Mouse (Mus musculus) embryonic fibroblast, embryonic 13.5 days (primary cell): ENCODE results near the gene Lrrc8e. TPM values are rescaled to one million over a fixed set of nuclear protein-coding genes. Genes with fewer than 3 reads are reported as not detected.

Source experiments
- H3K27ac ChIP-seq: 2 replicates; pipeline ENCODE4 v1.5.1; 2012; ENCODE audit warnings: low read length, control low read depth, inconsistent platforms; ENCODE audit not compliant: insufficient read depth
- H3K4me1 ChIP-seq: 2 replicates; pipeline ENCODE4 v1.6.1; 2011; ENCODE audit warnings: low read length; ENCODE audit not compliant: control insufficient read depth, insufficient read depth
- H3K4me3 ChIP-seq: 2 replicates; pipeline ENCODE4 v1.5.1; 2011; ENCODE audit warnings: mild to moderate bottlenecking, control low read depth, low read length; ENCODE audit not compliant: insufficient read depth
- CTCF ChIP-seq: IDR thresholded peaks from 2 replicates; pipeline ENCODE4 v1.5.1; 2011; ENCODE audit warnings: mild to moderate bottlenecking, control low read depth, low read length, moderate library complexity, borderline replicate concordance; ENCODE audit not compliant: insufficient read depth
- POLR2A ChIP-seq: IDR thresholded peaks from 2 replicates; pipeline ENCODE4 v1.6.1; 2011; ENCODE audit warnings: low read depth, mild to moderate bottlenecking, control low read depth, low read length, moderate library complexity
- polyA plus RNA-seq: library from polyadenylated mRNA; stranded (reverse); fragments of >200 nt; gene quantifications from 2 replicates; pipeline ENCODE4 v1.2.4, GENCODE M21; 2011; ENCODE audit warnings: low read depth; ENCODE audit not compliant: missing spikeins, insufficient read length

Gene Lrrc8e
- polyA plus RNA-seq, 1 experiment = 1.7 TPM

DNA sequence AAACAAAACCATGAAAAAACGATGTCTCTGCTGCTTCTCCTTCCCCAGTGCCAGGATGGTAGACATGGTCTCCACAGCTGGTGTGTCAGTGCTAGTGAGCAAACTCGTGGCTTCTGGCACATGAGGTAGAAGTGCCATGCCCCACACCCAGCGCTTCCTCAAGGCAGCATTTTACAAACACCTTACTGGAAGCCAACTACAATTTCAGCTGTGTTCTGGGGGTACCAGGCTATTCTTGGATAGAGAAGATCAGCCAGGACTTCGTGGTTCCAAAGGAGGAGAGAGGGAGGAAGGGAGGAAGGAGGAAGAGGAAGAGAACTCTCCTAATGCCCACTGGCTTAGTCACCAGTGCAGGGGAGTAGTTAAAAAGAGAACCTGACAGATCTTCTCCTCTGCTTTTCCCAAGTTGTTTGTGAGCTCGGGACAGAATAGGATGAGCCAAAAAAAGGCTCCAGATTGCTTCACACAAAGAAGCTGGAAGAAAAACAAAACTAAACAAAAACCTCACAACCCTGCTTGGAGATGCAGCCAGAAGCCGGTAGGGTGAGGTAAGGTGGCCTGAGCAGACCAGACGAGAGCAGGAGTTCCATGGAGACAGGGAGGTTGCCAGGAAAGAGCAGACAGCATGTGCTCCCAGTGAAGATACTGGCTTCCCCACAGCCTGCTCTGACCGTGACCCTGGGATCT, 36.6 kb downstream of the Lrrc8e start:
- no peak overlapping the region for H3K27ac ChIP-seq
- no peaks in the 10 kb centered on the region for H3K4me1 ChIP-seq
- H3K4me3 ChIP-seq = no peak overlapping the region
- no peak for TF ChIP-seq CTCF
- no peak for TF ChIP-seq POLR2A

DNA sequence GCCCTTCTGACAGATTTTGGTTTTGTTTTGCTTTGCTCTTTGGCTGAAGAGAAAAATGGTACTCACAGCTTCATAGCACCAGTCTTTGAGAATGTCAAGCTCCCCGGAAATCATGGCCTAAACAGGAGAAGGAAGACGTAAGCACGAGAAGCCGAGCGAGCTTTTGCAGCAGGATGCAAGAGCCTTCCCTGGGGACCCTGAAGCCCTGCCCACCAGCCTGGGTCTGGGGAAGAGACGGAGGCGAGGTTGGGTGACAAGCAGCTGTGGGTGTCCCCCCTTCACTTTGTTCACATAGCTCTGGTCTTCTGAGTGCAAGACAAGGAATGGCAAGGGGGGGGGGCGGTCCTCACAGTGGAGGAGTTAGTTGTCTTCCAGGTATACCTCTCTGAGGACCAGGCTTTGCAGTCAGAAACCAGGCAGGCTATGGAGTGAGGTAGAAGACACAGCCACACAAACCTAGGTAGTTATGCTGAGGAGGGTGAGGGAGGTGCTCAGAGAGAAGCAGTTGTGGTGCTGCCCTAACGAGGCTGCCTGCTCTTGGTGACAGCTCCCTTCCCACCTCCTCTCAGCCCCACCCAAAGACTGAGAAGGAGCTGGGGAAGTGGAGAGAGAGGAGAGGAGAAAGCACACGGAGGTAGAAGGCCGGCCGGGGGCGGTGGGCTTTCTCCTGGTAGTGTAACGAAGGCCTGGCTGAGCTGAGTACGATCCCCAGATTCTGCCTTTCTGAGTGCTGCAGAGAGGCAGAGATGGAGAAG, 38.7 kb downstream of the Lrrc8e start:
- H3K4me3 ChIP-seq = no peak overlapping the region
- TF ChIP-seq CTCF (no peak), POLR2A (no peak)
- no peaks in the 10 kb centered on the region for H3K4me1 ChIP-seq
- H3K27ac ChIP-seq = no peak overlapping the region

DNA sequence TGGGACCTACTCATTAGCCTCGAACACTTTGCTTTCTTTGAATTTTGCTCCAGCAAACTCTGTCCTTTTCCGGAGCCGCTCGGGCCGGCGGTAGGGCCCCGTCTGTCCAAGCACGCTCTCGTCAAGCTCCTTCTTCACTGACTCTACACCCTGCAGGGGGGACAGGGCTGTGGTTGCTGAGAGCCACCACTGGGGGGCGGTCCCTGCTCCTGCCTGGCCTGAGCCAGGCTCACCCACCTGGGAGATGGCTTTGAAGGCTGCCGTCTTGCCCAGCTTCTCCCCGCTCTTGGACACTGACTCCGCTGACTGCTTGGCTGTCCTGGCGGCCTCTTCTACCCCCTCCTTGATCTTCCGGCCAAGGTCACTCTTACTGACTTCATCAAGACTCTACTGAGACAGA, 41.0 kb downstream of the Lrrc8e start:
- H3K27ac ChIP-seq = no peak overlapping the region
- no peaks in the 10 kb centered on the region for H3K4me1 ChIP-seq
- no peak overlapping the region for H3K4me3 ChIP-seq
- TF ChIP-seq POLR2A (no peak), CTCF (0 out of 2 replicates have a peak, but pooled peaks have one; percentile 9)

DNA sequence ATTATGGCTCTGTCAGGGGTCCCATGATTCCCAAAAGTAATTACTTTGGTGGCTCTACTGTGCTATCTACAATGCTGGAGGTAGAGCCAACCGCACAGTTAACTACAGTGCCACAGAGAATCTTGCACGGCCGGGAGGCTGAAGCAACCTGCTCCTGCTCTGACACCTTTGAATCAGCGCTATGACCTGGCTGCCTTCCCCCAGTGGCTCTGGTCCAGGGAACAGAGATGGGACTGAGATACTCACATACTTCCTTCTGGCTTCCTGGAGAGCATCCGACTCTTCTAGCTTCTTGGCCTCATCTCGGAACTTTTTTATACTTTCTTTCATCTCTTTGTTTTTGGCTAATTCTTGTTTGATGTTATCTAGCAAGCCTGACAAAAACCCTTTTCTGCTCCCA, 43.0 kb downstream of the Lrrc8e start:
- TF ChIP-seq CTCF = no peak
- no peak for TF ChIP-seq POLR2A
- H3K27ac ChIP-seq = no peak overlapping the region
- no peak overlapping the region for H3K4me3 ChIP-seq
- H3K4me1 ChIP-seq = 0 out of 2 replicates have a peak, but pooled peaks cover 3% of the 10 kb centered on the region

GRCm38 (mm10) chr8:4275275-4276110, 48.9 kb downstream of the Lrrc8e start, which contains the start of gene Timm44:
Timm44 (minus strand) TSS chr8:4275913.
- TF ChIP-seq POLR2A = peak; percentile 78
- TF ChIP-seq CTCF = no peak
- Histone ChIP-seq H3K27ac (peak within 1 kb of the TSS; percentile 22; the same call in 1 of the 2 replicates), H3K4me1 (0 out of 2 replicates have a peak, but pooled peaks cover 6% of the 10 kb centered on the region), H3K4me3 (peak within 1 kb of the TSS; percentile 97)

DNA sequence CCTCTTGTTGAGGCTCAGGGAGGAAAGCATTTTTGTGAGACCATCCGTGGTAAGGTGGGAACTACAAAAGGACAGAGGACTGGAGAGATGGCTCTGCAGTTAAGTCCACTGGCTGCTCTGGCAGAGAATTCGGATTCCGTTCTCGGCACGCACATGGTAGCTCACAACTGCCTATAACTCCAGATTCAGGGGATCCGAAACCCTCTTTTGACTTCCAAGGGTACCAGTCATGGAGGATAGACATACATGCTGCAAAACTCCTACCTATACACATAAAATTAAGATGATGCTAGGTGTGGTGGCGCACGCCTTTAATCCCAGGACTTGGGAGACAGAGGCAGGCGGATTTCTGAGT, 49.5 kb downstream of the Lrrc8e start:
- H3K4me1 ChIP-seq = 0 out of 2 replicates have a peak, but pooled peaks cover 6% of the 10 kb centered on the region
- H3K27ac ChIP-seq = peak overlapping the region; percentile 22; the same call in 1 of the 2 replicates
- TF ChIP-seq CTCF (no peak), POLR2A (no peak)
- peak overlapping the region; percentile 97 for H3K4me3 ChIP-seq

Other genes with a start within 250 kb of the Lrrc8e start
- gene Cd209f, start 121.0 kb upstream of the Lrrc8e start, polyA plus RNA-seq = not detected in 2 replicates
- gene Cd209g, start 92.7 kb upstream of the Lrrc8e start, polyA plus RNA-seq = not detected in 2 replicates
- gene Evi5l, start 60.3 kb upstream of the Lrrc8e start, polyA plus RNA-seq = 15.4 and 30.3 TPM in 2 replicates
- 0.23 and 0.35 TPM in 2 replicates for gene Prr36, start 9.4 kb upstream of the Lrrc8e start, polyA plus RNA-seq
- 37.0 and 42.0 TPM in 2 replicates for gene Map2k7, start 11.9 kb downstream of the Lrrc8e start, polyA plus RNA-seq
- 0.40 and 0.60 TPM in 2 replicates for gene Gm49320, start 12.0 kb downstream of the Lrrc8e start, polyA plus RNA-seq
- 6.0 and 10.8 TPM in 2 replicates for gene Tgfbr3l, start 21.4 kb downstream of the Lrrc8e start, polyA plus RNA-seq
- 29.0 and 29.3 TPM in 2 replicates for gene Snapc2, start 26.3 kb downstream of the Lrrc8e start, polyA plus RNA-seq
- 56.7 and 63.9 TPM in 2 replicates for gene Ctxn1, start 32.4 kb downstream of the Lrrc8e start, polyA plus RNA-seq
- 62.9 and 73.5 TPM in 2 replicates for gene Timm44, start 49.1 kb downstream of the Lrrc8e start, polyA plus RNA-seq
- gene Ccl25, start 98.4 kb downstream of the Lrrc8e start, polyA plus RNA-seq = 11.1 and 13.9 TPM in 2 replicates
- 81.5 and 86.0 TPM in 2 replicates for gene Elavl1, start 98.6 kb downstream of the Lrrc8e start, polyA plus RNA-seq